Mouse (Mus musculus) megakaryocyte, embryonic 14.5 days (primary cell): ENCODE measurements around the gene Zfp637.

Source experiments
- FLI1 ChIP-seq: IDR thresholded peaks from 2 replicates; pipeline ENCODE4 v1.6.1; 2012; ENCODE audit warnings: low read length, inconsistent platforms, mixed read lengths
- GATA1 ChIP-seq: IDR thresholded peaks from 3 replicates; pipeline ENCODE4 v1.6.1; 2012; ENCODE audit warnings: mixed read lengths, low read length, inconsistent platforms, borderline replicate concordance

DNA sequence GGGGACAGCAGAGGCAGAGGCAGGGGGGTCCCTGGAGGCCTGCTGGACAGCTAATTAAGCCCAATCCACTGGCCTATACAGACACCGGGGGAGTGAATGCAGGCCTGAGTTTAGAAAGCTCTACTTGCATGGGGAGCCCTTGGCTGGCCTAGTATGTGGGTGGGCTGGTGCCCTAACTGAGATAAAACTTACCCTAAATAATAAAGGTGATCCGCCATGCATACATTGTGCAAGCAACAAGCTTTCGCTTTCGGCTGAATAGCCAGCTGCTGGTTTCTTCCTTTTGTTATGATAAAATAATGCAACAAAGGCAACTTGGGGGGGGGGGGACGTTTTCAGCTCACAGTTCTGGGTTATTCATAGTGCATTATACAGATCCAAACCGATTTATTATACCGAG is 40.2 kb downstream of the Zfp637 start:
- TF ChIP-seq GATA1 (no peak), FLI1 (no peak)
